Mouse (Mus musculus) liver, embryonic 14.5 days (tissue): ENCODE results near the gene Dolpp1.

Experiments used
- CTCF ChIP-seq: IDR thresholded peaks from 2 replicates; pipeline ENCODE4 v1.5.1; 2016; ENCODE audit warnings: antibody characterized with exemption, low read depth, control low read depth
- EP300 ChIP-seq: IDR thresholded peaks from 2 replicates; pipeline ENCODE4 v1.6.1; 2016; ENCODE audit warnings: antibody characterized with exemption, low read depth

DNA sequence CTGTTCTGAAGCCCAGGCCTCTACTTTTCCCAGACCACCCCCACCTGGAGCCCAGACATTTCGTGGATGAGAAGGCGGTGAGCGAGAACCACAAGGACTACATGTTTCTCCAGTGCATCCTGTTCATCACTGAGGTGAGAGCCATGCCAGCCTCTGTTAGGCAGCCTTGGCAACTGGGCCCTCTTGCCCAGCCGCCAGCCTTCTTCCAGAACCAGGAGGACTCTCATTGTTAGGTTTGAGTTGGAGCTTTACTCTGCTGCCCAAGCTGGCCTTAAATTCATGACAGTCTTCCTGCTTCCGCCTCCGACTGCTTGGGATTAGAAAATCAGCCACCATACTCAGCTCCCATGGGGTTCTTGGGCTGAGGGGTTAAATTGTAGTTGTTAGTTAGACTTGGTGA, 47.6 kb downstream of the Dolpp1 start:
- TF ChIP-seq CTCF (no peak), EP300 (no peak)
